Mouse (Mus musculus) gastrocnemius, postnatal 4 days (tissue): ENCODE measurements around the gene Stard3. TPM values are rescaled to one million over a fixed set of nuclear protein-coding genes. Genes with fewer than 3 reads are reported as not detected.
A peak's percentile ranks its signal among the peaks of the same experiment; 100 is the strongest.

Source experiments
- DNase-seq, 2 experiments: peaks; one replicate each; pipeline ENCODE4 v3.0.0; 2021 to 2022; ENCODE audit warnings: low spot score in 2 of 2, mixed read lengths in 2 of 2
- long read RNA-seq, 2 experiments: library from polyadenylated mRNA; stranded (forward); transcript quantifications; one replicate each; pipeline ENCODE4 v2.0.0; 2021
- total RNA-seq, 2 experiments: library from RNA; stranded (reverse); gene quantifications; 2 replicates each; pipeline ENCODE4 v1.2.3; 2021

Stard3 gene
- total RNA-seq = 10 to 100 TPM; 14.1 to 16.9 TPM
- long read RNA-seq, experiment 1, transcript Stard3-201 (15 exons, 2,070 nt) = major isoform, 23 of 36 reads
- long read RNA-seq, experiment 1, partial matches to known transcripts = 3 of 36 reads
- long read RNA-seq, experiment 1, other reads (novel, unspliced or antisense) = 10 of 36 reads
- long read RNA-seq, experiment 2, transcript Stard3-201 (15 exons, 2,070 nt) = major isoform, 22 of 31 reads
- long read RNA-seq, experiment 2, partial matches to known transcripts = 1 of 31 reads
- long read RNA-seq, experiment 2, other reads (novel, unspliced or antisense) = 8 of 31 reads

- DNase-seq = peak; percentile 73 to 92
Observed at GRCm38 (mm10) chr11:98358161-98359083, at the start of gene Stard3. TSS of gene Stard3 (plus strand) at chr11:98358368.

- DNase-seq = peak in 1 of 2 experiments; percentile 76
Observed at GRCm38 (mm10) chr11:98313790-98314323, 44.3 kb upstream of the Stard3 start.

GRCm38 (mm10) chr11:98317479-98317878, 40.7 kb upstream of the Stard3 start:
- no peak for DNase-seq

GRCm38 (mm10) chr11:98318421-98319116, 39.6 kb upstream of the Stard3 start:
- no peak for DNase-seq

GRCm38 (mm10) chr11:98319120-98319519, 39.0 kb upstream of the Stard3 start:
- no peak for DNase-seq

GRCm38 (mm10) chr11:98319544-98319943, 38.6 kb upstream of the Stard3 start:
- no peak for DNase-seq

- DNase-seq = no peak
Observed at GRCm38 (mm10) chr11:98319944-98320343, 38.2 kb upstream of the Stard3 start.

- DNase-seq = no peak
Observed at GRCm38 (mm10) chr11:98320381-98320780, 37.8 kb upstream of the Stard3 start.

GRCm38 (mm10) chr11:98320806-98321676, 37.1 kb upstream of the Stard3 start:
- no peak for DNase-seq

- no peak for DNase-seq
Observed at GRCm38 (mm10) chr11:98321677-98322003, 36.5 kb upstream of the Stard3 start.

GRCm38 (mm10) chr11:98322159-98322558, 36.0 kb upstream of the Stard3 start:
- no peak for DNase-seq

- DNase-seq = no peak
Observed at GRCm38 (mm10) chr11:98323136-98323866, 34.9 kb upstream of the Stard3 start.

GRCm38 (mm10) chr11:98323933-98324332, 34.2 kb upstream of the Stard3 start:
- no peak for DNase-seq

GRCm38 (mm10) chr11:98325191-98325820, 32.9 kb upstream of the Stard3 start:
- no peak for DNase-seq

GRCm38 (mm10) chr11:98325821-98326218, 32.3 kb upstream of the Stard3 start:
- DNase-seq = no peak

GRCm38 (mm10) chr11:98326741-98327135, 31.4 kb upstream of the Stard3 start:
- no peak for DNase-seq

GRCm38 (mm10) chr11:98327136-98328030, 30.8 kb upstream of the Stard3 start:
- DNase-seq = no peak

GRCm38 (mm10) chr11:98328031-98328370, 30.2 kb upstream of the Stard3 start:
- DNase-seq = no peak
